Mouse (Mus musculus) left cerebral cortex, postnatal 10 days (tissue): ENCODE results near the gene Zfp580. TPM values are rescaled to one million over a fixed set of nuclear protein-coding genes. Genes with fewer than 3 reads are reported as not detected.

Source experiments
- DNase-seq, 2 experiments: peaks; one replicate each; pipeline ENCODE4 v3.0.0; 2021 to 2022; ENCODE audit warnings: low spot score in 2 of 2, mixed read lengths in 1 of 2; ENCODE audit errors: extremely low spot score in 1 of 2
- intact Hi-C: fragments of 180-260 bp; cut with DNase I; formaldehyde crosslinking; loops from one replicate; pipeline ENCODE4 v1.15.1; 2025
- total RNA-seq, 2 experiments: library from RNA; stranded (reverse); gene quantifications; 2 replicates each; pipeline ENCODE4 v1.2.3; 2021

Zfp580 gene
- total RNA-seq, 2 experiments from 2014 or later, result 68.9 to 71.0 TPM

DNA sequence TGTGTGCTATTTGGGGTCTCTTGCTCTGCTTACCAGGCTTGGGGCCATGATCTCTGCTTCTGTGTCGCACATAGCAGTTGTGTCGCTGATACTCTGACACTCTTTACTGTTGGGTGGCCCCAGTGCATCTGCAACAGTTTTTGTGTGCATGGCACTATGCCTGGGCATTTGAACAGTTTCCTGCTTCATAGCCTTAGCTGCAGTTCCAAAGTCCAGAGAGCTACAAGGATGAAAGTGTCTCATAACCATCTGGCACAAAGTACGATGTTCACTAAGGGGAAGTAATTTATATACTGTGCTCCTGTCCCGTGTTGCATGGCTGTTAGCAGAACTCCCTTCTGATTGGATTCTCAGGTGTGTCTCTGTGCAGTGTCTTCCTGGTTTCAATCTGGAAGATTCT is 36.5 kb downstream of the Zfp580 start:
- no peak for DNase-seq
- intact Hi-C loops, result loop anchor here (10.0 kb wide), 1 partner anchor 1087 kb away; the partner anchor contains the start of gene Zfp444

DNA sequence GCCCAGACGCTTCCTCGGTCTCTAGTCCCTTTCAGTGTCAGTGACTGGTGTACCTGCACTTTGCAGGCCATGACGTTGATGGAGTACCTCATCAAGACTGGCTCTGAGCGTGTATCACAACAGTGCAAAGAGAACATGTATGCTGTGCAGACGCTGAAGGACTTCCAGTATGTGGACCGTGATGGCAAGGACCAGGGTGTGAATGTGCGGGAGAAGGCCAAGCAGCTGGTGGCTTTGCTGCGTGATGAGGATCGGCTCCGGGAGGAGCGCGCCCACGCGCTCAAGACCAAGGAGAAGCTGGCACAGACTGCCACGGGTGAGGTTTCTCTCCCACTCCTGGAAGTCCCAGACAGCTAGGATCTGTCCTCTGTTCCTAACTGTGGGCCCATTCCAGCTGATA is 38.5 kb downstream of the Zfp580 start:
- intact Hi-C loops, result loop anchor here (10.0 kb wide), 1 partner anchor 1085 kb away; the partner anchor contains the start of gene Zfp444
- no peak for DNase-seq

DNA sequence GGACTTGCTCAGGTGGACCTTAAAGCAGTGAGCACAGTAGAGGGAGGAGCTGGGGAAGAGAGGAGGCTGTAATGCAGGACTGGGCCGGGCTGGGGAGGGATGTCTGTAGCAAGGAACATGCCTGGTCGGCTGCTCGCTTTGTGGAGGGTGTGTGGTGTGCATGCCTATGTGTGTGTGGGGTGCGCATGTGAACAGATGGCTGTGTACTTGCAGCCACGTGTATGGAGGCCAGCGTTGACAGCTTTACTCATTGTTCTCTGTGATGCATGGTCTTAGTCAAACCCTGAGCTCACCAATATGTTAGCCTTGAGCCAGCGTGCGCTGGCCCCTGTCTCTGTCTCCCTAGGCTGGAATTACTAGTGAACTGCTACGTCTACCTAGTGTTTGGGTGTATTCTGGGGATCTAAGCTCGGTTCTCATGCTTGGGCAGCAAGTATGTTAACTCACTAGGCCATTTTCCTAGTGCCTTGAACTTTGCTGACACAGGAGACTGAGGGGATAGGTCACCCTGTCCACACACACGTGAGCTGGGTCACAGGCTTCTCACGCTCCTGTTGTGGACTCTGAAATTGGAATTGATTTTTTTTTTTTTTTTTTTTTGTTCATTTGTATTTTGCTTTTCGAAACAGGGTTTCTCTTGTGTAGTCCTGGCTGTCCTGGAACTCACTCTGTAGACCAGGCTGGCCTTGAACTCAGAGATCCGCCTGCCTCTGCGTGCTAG is 39.8 kb downstream of the Zfp580 start:
- DNase-seq, result peak in 1 of 2 experiments; percentile 43
- intact Hi-C loops, result no loop called here

DNA sequence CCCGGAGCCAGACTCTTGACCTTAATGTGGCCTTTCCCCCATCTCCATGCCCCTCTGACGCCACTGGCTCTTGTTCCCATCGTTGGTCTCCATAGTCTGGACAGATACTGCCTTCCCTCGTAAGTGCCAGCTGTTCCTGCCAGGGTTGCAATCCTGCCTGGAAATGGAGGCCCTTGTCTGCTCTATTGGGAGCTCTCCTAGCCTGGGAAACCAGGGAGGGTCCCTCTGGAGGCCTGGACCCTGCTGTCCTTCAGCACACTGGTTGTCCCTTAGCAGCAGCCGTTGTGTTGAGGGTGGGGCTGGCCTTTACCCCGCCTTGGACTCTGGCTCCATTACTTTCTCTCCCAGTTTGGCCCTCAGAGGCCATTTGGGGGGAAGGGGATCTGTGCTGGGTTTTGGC is 41.0 kb downstream of the Zfp580 start:
- no peak for DNase-seq
- intact Hi-C loops, result no loop called here

DNA sequence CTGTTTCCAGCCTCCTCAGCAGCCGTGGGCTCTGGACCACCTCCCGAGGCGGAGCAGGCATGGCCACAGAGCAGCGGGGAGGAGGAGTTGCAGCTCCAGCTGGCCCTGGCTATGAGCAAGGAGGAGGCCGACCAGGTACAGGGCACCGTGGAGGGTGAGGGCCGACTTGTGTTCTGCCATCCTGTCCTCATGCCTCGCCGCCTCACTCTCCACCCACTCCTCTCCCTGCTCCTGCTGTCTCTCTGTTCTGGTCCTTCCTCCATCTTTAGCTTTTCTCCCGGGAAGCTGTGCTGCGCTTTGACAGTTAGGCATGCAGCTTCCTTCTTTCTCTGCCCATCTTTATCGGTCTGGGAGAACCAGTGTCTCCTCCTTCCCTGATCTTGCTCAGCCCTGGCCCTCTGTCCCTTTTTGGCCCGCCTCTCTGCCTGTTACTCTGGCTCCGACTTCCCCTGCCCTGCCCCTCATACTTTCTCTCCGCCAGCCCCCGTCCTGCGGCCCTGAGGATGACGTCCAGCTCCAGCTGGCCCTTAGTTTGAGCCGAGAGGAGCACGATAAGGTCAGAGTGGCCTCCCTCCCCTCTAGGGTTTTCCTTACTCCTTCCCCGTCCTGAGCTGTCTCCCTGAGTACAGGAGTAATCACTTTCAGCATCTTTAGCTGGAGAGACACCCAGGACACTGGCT is 41.6 kb downstream of the Zfp580 start:
- peak in 1 of 2 experiments; percentile 42 for DNase-seq

DNA sequence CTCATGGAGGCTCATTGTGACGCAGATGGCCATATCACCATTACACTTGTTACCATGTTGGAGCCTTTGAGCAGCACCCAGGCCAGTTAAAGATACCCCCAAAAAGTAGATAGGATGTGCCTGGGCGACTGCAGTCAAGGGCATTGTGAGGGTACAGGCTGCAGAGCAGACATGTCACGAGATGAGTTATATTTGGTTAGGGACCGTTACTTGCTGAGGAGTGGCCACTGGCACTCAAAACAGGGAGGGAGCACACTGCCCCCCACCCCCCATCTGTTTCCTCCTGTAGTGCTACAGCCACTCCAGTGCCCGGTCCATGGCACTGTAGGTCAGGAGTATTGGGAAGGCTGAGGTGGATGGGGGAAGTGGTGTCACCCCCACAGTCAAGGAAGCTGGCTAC is 47.4 kb downstream of the Zfp580 start:
- no peak for DNase-seq
- intact Hi-C loops, result no loop called here

More for the DNA sequence above, 41.6 kb downstream of the Zfp580 start:
- intact Hi-C loops, result no loop called here

DNA sequence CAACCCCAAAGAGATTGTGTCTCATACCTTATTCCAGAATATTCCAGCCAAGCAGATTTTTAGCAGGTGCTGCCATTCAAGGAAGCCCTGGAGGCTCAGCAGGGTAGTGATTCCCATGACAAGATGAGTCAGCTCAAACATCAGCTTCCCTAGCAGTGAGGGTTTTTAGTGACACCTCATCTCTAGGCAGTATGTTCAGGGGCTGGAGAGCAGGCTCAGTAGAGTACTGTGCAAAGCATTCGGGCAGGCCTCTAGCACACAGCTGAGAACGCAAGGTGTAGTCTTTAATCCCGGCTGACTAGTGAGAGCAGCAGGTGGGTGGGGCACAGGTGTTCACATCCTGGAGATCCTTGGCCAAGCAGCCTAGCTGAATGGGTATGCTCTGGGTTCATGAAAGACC is 48.5 kb downstream of the Zfp580 start:
- peak in 1 of 2 experiments; percentile 26 for DNase-seq
- intact Hi-C loops, result no loop called here

DNA sequence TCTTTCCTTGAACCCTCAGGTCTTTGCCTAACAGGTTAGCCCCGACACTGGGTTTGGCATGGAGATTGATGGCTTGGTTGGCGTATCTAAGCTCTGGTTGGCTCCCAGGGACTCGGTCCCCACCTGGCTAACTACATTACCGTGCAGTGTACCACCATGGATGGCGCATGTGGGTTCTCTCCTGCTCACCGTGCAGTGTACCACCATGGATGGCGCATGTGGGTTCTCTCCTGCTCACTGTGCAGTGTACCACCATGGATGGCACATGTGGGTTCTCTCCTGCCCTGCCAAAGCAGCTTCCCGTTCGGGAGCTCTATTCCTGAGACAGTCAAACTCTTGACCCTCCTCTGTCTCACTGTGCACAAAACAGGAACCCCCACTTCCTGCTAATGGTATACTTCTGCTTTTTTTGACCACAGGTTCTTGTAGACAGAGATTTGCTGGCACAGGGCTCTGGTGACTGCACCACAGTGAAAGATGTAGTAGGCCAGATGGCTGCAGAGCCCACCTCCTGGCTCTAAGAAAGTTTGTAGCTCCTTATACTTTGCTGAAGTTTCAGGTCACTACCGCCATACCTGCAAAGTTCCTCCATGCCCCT is 49.8 kb downstream of the Zfp580 start:
- intact Hi-C loops, result no loop called here
- DNase-seq, result peak in 1 of 2 experiments; percentile 24

DNA sequence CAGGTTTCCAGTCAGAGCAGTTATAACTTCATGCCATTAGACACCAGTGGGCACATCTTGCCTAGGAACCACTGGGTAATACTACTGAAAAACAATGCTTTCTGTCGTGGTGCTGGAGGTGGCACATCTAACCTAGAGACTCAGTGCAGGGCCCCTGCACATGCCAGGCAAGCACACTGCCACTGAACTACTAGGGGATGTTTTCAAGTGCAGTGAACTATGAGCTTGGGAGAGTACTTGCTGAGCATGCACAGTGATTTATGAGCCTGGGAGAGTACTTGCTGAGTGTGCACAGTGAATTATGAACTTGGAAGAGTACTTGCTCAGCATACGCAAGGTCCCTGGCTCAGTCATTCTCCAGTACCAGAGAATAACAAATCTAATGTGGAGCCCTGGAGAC is 51.2 kb downstream of the Zfp580 start:
- no peak for DNase-seq
- intact Hi-C loops, result no loop called here

Other genes starting within 250 kb of the Zfp580 start
- 100 to 1,000 TPM; 145 to 159 TPM for gene Ube2s, start 238.9 kb upstream of the Zfp580 start, total RNA-seq
- 100 to 1,000 TPM; 104 to 111 TPM for gene Shisa7, start 206.8 kb upstream of the Zfp580 start, total RNA-seq
- 1 to 10 TPM; 2.0 to 3.4 TPM for gene Isoc2b, start 181.3 kb upstream of the Zfp580 start, total RNA-seq
- 1 to 10 TPM; 6.4 to 6.8 TPM for gene Isoc2a, start 174.4 kb upstream of the Zfp580 start, total RNA-seq
- under 1 TPM; 0.26 to 0.36 TPM for gene Gm36210, start 145.0 kb upstream of the Zfp580 start, total RNA-seq
- gene Zfp628, start 136.3 kb upstream of the Zfp580 start, total RNA-seq, result 10 to 100 TPM; 15.2 to 15.3 TPM
- gene Nat14, start 129.5 kb upstream of the Zfp580 start, total RNA-seq, result 10 to 100 TPM; 70.1 to 72.6 TPM
- 1 to 10 TPM; 2.4 to 2.6 TPM for gene Ssc5d, start 125.8 kb upstream of the Zfp580 start, total RNA-seq
- not detected for gene Sbk2, start 87.1 kb upstream of the Zfp580 start, total RNA-seq
- gene Sbk3, start 80.4 kb upstream of the Zfp580 start, total RNA-seq, result under 1 TPM; 0.24 to 0.32 TPM
- 10 to 100 TPM; 29.7 to 33.6 TPM for gene Zfp579, start 55.4 kb upstream of the Zfp580 start, total RNA-seq
- gene Zfp524, start 37.1 kb upstream of the Zfp580 start, total RNA-seq, result 1 to 10 TPM; 4.0 to 4.4 TPM
- 10 to 100 TPM; 22.0 to 23.7 TPM for gene Fiz1, start 36.8 kb upstream of the Zfp580 start, total RNA-seq
- not detected for gene Gm44973, start 36.0 kb upstream of the Zfp580 start, total RNA-seq
- gene Zfp865, start 31.2 kb upstream of the Zfp580 start, total RNA-seq, result 10 to 100 TPM; 35.4 to 36.5 TPM
- gene Ccdc106, start 31.0 kb upstream of the Zfp580 start, total RNA-seq, result 10 to 100 TPM; 59.7 to 59.9 TPM
- gene 4632433K11Rik, start 17.4 kb upstream of the Zfp580 start, total RNA-seq, result not detected
- 1 to 10 TPM; 4.1 to 4.8 TPM for gene Zfp784, start 13.1 kb upstream of the Zfp580 start, total RNA-seq
- gene U2af2, start 10.6 kb downstream of the Zfp580 start, total RNA-seq, result 100 to 1,000 TPM; 170 to 172 TPM
- gene Epn1, start 28.7 kb downstream of the Zfp580 start, total RNA-seq, result 100 to 1,000 TPM; 387 to 408 TPM
- gene Rfpl4, start 65.4 kb downstream of the Zfp580 start, total RNA-seq, result not detected
- gene Rasl2-9, start 74.4 kb downstream of the Zfp580 start, total RNA-seq, result under 1 TPM in 1 of 2 experiments, not detected in 1; 0.71 TPM
- not detected for gene Vmn1r55, start 98.1 kb downstream of the Zfp580 start, total RNA-seq
- gene Vmn1r56, start 145.2 kb downstream of the Zfp580 start, total RNA-seq, result not detected
- gene Vmn1r57, start 167.0 kb downstream of the Zfp580 start, total RNA-seq, result not detected